Comparison of ENCODE assay signal across 11 mouse cellular contexts in genomic region chr10:121374693-121375620, GRCm38 (mm10). TPM values are rescaled to one million over a fixed set of nuclear protein-coding genes. Genes with fewer than 3 reads are reported as not detected.
DNase-seq lines count a peak whose midpoint lies in the region; ATAC-seq lines count a peak whose summit lies in the region.
"Had no signal": no experiment of that assay in that cellular context is flagged by ENCODE, and none has a peak within 500 bp of the region (broad histone marks: within the 10 kb centered on the region; RNA-seq: fewer than 3 reads in every experiment).

No protein-coding gene starts in this region.

- peak; percentile 83 for DNase-seq in layer of hippocampus, adult 9-11 months
- no peak for DNase-seq in layer of hippocampus, adult 8-10 months (ENCODE audit: low spot score in 2 of 2)
- peak; percentile 36 for DNase-seq in MN1 (ENCODE audit: low spot score)
- no peak for DNase-seq in frontal cortex, adult 2 months (ENCODE audit: extremely low spot score in 1 of 2, low spot score in 1 of 2)
- DNase-seq in frontal cortex, postnatal 36 days (ENCODE audit: low spot score in 2 of 2), result no peak
- DNase-seq in cerebellum, postnatal 4 days (ENCODE audit: low spot score in 2 of 2), result no peak
- DNase-seq: cerebellum, postnatal 10 days had no signal

- peak; percentile 90 for ATAC-seq in common myeloid progenitor, adult 5-6 weeks (replicated peaks; ENCODE audit: low read depth, poor library complexity, severe bottlenecking)
- ATAC-seq in megakaryocyte progenitor cell, adult 5-6 weeks (replicated peaks; ENCODE audit: poor library complexity), result peak; percentile 81
- ATAC-seq: forebrain, embryonic 13.5 days; midbrain, embryonic 13.5 days had no signal

RNA-seq across cellular contexts. Expression of gene Gns, which starts 10.1 kb away (rescaled TPM):
- 100 to 1,000 TPM in 2 of 4 experiments, 10 to 100 TPM in 2; 86.0 to 149 (median 114) TPM for total RNA-seq in layer of hippocampus, adult 8-10 months (2022)
- 12.2 and 20.3 TPM in 2 replicates for total RNA-seq in common myeloid progenitor, adult 5-6 weeks (2017)
- 12.1 and 12.6 TPM in 2 replicates for total RNA-seq in megakaryocyte progenitor cell, adult 5-6 weeks (2015)
- total RNA-seq in megakaryocyte progenitor cell, adult 5-6 weeks (2017), result 10.6 and 12.0 TPM in 2 replicates
- polyA plus RNA-seq in frontal cortex, adult 2 months (2012; rRNA removed), result 47.2 and 50.9 TPM in 2 replicates

RNA-seq across cellular contexts. Expression of gene Tbc1d30, which starts 23.9 kb away (rescaled TPM):
- 10 to 100 TPM; 38.6 to 44.0 (median 40.6) TPM for total RNA-seq in layer of hippocampus, adult 8-10 months (2022)
- total RNA-seq in common myeloid progenitor, adult 5-6 weeks (2017), result 1.0 and 2.5 TPM in 2 replicates
- 0.51 and 0.59 TPM in 2 replicates for total RNA-seq in megakaryocyte progenitor cell, adult 5-6 weeks (2015)
- 1.3 TPM in 1 of 2 replicates, not detected in the other for total RNA-seq in megakaryocyte progenitor cell, adult 5-6 weeks (2017)
- polyA plus RNA-seq in frontal cortex, adult 2 months (2012; rRNA removed), result 26.9 and 29.8 TPM in 2 replicates

Comparison
In these comparisons a context has a peak if more than half of its experiments do, and no peak if none do; other contexts are left out.
1. DNase-seq: peak in layer of hippocampus, adult 9-11 months (single experiment) and MN1 (single experiment); none in layer of hippocampus, adult 8-10 months (0 of 2), frontal cortex, adult 2 months (0 of 2), frontal cortex, postnatal 36 days (0 of 2) and cerebellum, postnatal 4 days (0 of 2).
2. RNA of gene Tbc1d30, which starts 23.9 kb away (total RNA-seq): 38.6 to 44.0 TPM in layer of hippocampus, adult 8-10 months; 1.0 to 2.5 TPM in common myeloid progenitor, adult 5-6 weeks and 0.51 to 1.3 TPM in megakaryocyte progenitor cell, adult 5-6 weeks; every median in the first group is over 10 times any median in the second.